Mouse (Mus musculus) myocyte (in vitro differentiated cells): ENCODE data around the gene Psmc3ip. TPM values are rescaled to one million over a fixed set of nuclear protein-coding genes. Genes with fewer than 3 reads are reported as not detected.
A peak's percentile ranks its signal among the peaks of the same experiment; 100 is the strongest.
"Not testable (repeated sequence)": the region's sequence is repeated elsewhere in the genome, so short reads cannot be mapped to it uniquely, and the experiment has no call there.

ENCODE experiments used
- H3K27me3 ChIP-seq: one replicate; pipeline ENCODE4 v1.6.1; 2011; ENCODE audit not compliant: control insufficient read depth, insufficient read depth, insufficient read length
- H3K36me3 ChIP-seq: one replicate; pipeline ENCODE4 v1.6.1; 2011; ENCODE audit not compliant: control insufficient read depth, insufficient read depth
- H3K4me2 ChIP-seq: one replicate; pipeline ENCODE4 v1.6.1; 2011; ENCODE audit warnings: low read depth, control low read depth
- H3K4me3 ChIP-seq: one replicate; pipeline ENCODE4 v1.5.1; 2011; ENCODE audit warnings: mild to moderate bottlenecking, control low read depth, moderate library complexity
- H3K79me2 ChIP-seq: one replicate; pipeline ENCODE4 v1.6.1; 2011; ENCODE audit not compliant: control insufficient read depth, insufficient read depth
- H3ac ChIP-seq: one replicate; pipeline ENCODE4 v1.6.1; 2011; ENCODE audit not compliant: control insufficient read depth, insufficient read length
- CEBPB ChIP-seq: IDR thresholded peaks from 2 replicates; pipeline ENCODE4 v1.6.1; 2011; ENCODE audit warnings: mild to moderate bottlenecking, moderate library complexity; ENCODE audit not compliant: poor library complexity, insufficient read depth, severe bottlenecking
- E2F4 ChIP-seq: IDR thresholded peaks from one replicate; pipeline ENCODE4 v1.6.1; 2011; ENCODE audit warnings: mild to moderate bottlenecking, control low read depth, moderate library complexity; ENCODE audit not compliant: insufficient read depth
- MAX ChIP-seq: IDR thresholded peaks from one replicate; pipeline ENCODE4 v1.6.1; 2011; ENCODE audit warnings: low read depth, mild to moderate bottlenecking, control low read depth
- MYOD1 ChIP-seq, 3 experiments: IDR thresholded peaks; one replicate each; pipeline ENCODE4 v1.6.1; 2011; ENCODE audit warnings: control low read depth in 2 of 3, low read depth in 2 of 3, mild to moderate bottlenecking in 2 of 3, moderate library complexity in 1 of 3; ENCODE audit not compliant: insufficient read length in 2 of 3, control insufficient read depth in 1 of 3
- MYOG ChIP-seq, 3 experiments: IDR thresholded peaks; one replicate each; pipeline ENCODE4 v1.6.1; 2011; ENCODE audit warnings: control low read depth in 2 of 3, low read depth in 2 of 3, mild to moderate bottlenecking in 2 of 3; ENCODE audit not compliant: insufficient read length in 2 of 3, control insufficient read depth in 1 of 3, insufficient read depth in 1 of 3
- POLR2A ChIP-seq: IDR thresholded peaks from one replicate; pipeline ENCODE4 v1.6.1; 2011; ENCODE audit warnings: low read depth, mild to moderate bottlenecking, control low read depth, moderate library complexity; ENCODE audit not compliant: insufficient read length
- POLR2AphosphoS2 ChIP-seq: IDR thresholded peaks from one replicate; pipeline ENCODE4 v1.6.1; 2011; ENCODE audit warnings: low read depth, control low read depth; ENCODE audit not compliant: insufficient read length
- REST ChIP-seq: IDR thresholded peaks from one replicate; pipeline ENCODE4 v1.6.1; 2011; ENCODE audit warnings: mild to moderate bottlenecking, control low read depth, moderate library complexity; ENCODE audit not compliant: insufficient read depth, insufficient read length
- SRF ChIP-seq: IDR thresholded peaks from one replicate; pipeline ENCODE4 v1.6.1; 2011; ENCODE audit warnings: low read depth; ENCODE audit not compliant: control insufficient read depth, insufficient read length
- TCF12 ChIP-seq: IDR thresholded peaks from one replicate; pipeline ENCODE4 v1.6.1; 2011; ENCODE audit warnings: mild to moderate bottlenecking, control low read depth; ENCODE audit not compliant: poor library complexity, insufficient read depth, severe bottlenecking
- TCF3 ChIP-seq: IDR thresholded peaks from one replicate; pipeline ENCODE4 v1.6.1; 2011; ENCODE audit warnings: low read depth, control low read depth; ENCODE audit not compliant: insufficient read length
- USF1 ChIP-seq: IDR thresholded peaks from one replicate; pipeline ENCODE4 v1.6.1; 2011; ENCODE audit warnings: low read depth, mild to moderate bottlenecking, control low read depth, moderate library complexity
- polyA plus RNA-seq: library from polyadenylated mRNA; unstranded; fragments of >200 nt; fragmentation: generic; extraction: Trizol; gene quantifications from one replicate; pipeline ENCODE4 v1.2.1, GENCODE M21; 2012; ENCODE audit warnings: missing spikeins

The Psmc3ip gene
- polyA plus RNA-seq, 1 experiment, result 7.1 TPM

DNA sequence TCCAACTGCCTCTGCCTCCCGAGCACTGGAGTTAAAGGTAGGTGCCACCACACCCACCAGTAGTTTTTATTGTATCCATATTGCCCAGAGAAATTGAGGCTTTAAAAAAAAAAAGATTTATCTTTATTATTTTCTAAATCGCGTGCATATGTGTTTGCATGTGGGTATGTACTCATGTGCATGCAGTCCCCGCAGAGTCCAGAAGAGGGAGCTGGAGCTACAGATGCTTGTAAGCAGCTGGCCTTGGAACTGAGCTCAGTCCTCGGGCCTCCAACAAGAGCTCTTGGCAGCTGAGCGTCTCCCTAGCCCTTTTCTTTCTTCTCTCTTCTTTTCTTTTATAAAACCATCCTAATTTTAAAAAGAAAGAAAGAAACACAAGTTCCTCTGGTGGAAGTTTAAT, 36.5 kb upstream of the Psmc3ip start:
- Histone ChIP-seq H3K79me2 (no peaks in the 10 kb centered on the region), H3K4me3 (no peak overlapping the region), H3K27me3 (no peaks in the 10 kb centered on the region), H3K4me2 (no peak overlapping the region), H3ac (no peak overlapping the region), H3K36me3 (peaks cover under 1% of the 10 kb centered on the region)
- no peak for TF ChIP-seq SRF
- no peak for TF ChIP-seq POLR2A
- no peak for TF ChIP-seq TCF3
- no peak for TF ChIP-seq MYOG (IDR thresholded peaks at IDR 0.05; ENCODE audit: control insufficient read depth in 1 of 3, insufficient read depth in 1 of 3, insufficient read length in 2 of 3, low read depth in 2 of 3)
- TF ChIP-seq CEBPB, result no peak
- TF ChIP-seq MAX, result no peak
- no peak for TF ChIP-seq E2F4
- no peak for TF ChIP-seq MYOD1 (IDR thresholded peaks at IDR 0.05; ENCODE audit: control insufficient read depth in 1 of 3, insufficient read length in 2 of 3, low read depth in 2 of 3)
- no peak for TF ChIP-seq USF1
- TF ChIP-seq REST, result no peak
- TF ChIP-seq POLR2AphosphoS2, result no peak
- TF ChIP-seq TCF12, result no peak

DNA sequence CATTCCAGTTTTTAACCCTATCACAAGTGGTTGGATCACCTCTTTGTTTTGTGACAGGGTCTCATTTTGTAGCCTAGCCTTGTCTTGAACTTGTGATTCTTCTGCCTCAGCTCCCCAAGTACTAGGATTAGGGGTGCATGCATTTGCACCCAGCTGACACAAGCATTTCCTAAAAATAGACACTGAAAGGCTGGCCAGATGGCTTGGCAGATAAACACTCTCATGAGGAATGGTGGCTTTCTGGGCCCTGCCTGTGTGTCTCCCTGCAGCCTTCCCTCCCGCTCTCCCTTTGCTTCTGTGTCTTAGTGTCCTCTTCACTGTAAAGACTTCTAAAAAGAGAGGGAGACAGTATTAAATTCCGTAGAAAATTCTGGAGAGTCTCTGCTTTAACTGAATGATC, 36.0 kb upstream of the Psmc3ip start:
- no peak for TF ChIP-seq MYOG (IDR thresholded peaks at IDR 0.05; ENCODE audit: control insufficient read depth in 1 of 3, insufficient read depth in 1 of 3, insufficient read length in 2 of 3, low read depth in 2 of 3)
- TF ChIP-seq MYOD1 (IDR thresholded peaks at IDR 0.05; ENCODE audit: control insufficient read depth in 1 of 3, insufficient read length in 2 of 3, low read depth in 2 of 3), result peak in 1 of 3 experiments; percentile 25
- Histone ChIP-seq H3K27me3 (no peaks in the 10 kb centered on the region), H3K79me2 (no peaks in the 10 kb centered on the region), H3K4me3 (no peak overlapping the region), H3K4me2 (peak overlapping the region; percentile 56), H3ac (no peak overlapping the region), H3K36me3 (peaks cover 3% of the 10 kb centered on the region)

DNA sequence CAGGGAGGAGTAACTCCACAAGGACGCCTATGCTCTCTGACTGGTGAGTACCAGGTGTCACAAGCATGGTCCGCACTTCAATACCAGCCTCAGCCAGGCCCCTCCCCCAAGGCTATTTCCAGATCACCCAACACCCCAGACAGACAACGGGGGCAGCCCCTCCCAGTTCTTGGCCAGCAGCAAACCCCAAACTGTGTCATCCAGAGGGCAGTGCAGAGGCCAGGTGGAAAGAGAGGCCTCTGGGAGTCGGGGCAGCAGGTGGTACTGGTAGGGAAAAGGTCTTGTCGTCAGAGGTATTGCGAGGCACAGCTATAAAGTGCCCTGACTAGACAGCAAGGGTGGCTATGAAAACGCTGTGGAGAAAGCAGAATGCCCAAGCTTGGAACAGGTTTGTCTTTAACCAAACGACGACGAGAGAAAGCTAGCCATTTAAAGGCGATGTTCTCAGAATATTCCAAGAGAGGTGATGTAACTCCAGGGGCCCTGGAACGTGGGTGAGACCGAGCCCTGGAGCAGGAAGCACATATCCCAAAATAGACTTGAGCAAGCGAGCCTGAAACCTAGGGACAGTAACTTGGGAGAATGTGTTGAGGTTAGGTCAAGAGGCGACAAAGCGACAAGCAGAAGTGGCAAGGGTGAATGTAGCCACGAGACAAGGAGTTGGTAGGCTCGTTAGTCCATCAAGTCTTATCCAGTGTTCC, 35.0 kb upstream of the Psmc3ip start:
- Histone ChIP-seq H3K4me2 (peak overlapping the region; percentile 56), H3K36me3 (peaks cover 3% of the 10 kb centered on the region), H3K4me3 (no peak overlapping the region), H3K79me2 (no peaks in the 10 kb centered on the region), H3ac (no peak overlapping the region), H3K27me3 (no peaks in the 10 kb centered on the region)
- TF ChIP-seq E2F4 (no peak), MYOD1 (IDR thresholded peaks at IDR 0.05; ENCODE audit: control insufficient read depth in 1 of 3, insufficient read length in 2 of 3, low read depth in 2 of 3) (peak in 2 of 3 experiments; percentile 38 to 76), MYOG (IDR thresholded peaks at IDR 0.05; ENCODE audit: control insufficient read depth in 1 of 3, insufficient read depth in 1 of 3, insufficient read length in 2 of 3, low read depth in 2 of 3) (peak in 2 of 3 experiments; percentile 2 to 75)

DNA sequence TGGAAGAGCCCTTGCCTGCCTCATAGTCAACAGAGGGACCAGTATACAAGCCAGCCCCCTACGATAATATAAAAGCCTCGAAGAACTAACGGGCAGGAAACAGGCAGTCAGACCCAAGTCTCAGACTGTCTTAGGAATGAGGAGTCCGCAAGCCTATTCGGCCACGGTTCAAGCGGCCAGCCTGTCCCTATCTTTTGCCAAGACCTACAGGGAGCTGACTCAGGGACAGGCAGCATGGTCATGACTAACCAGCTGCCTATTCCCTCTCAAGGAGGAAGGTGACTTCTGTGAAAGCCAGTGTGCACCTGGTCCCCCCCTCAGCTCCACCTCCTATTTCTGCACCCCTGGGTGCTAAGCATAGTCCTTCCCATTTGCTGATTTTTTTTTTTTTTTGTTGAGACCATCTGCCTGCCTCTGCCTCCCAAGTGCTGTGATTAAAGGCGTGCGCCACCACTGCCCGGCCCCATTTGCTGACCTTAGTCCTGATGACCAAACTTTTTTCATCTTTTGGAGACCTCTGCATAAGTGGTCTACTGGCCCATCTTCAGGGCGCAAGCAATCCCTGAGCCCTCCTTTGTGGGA, 33.9 kb upstream of the Psmc3ip start:
- H3K27me3 ChIP-seq, result no peaks in the 10 kb centered on the region
- peak overlapping the region; percentile 34 for H3K4me2 ChIP-seq
- no peak overlapping the region for H3ac ChIP-seq
- H3K36me3 ChIP-seq, result peaks cover 3% of the 10 kb centered on the region
- TF ChIP-seq TCF12 (no peak), POLR2A (no peak), TCF3 (no peak), MYOD1 (IDR thresholded peaks at IDR 0.05; ENCODE audit: control insufficient read depth in 1 of 3, insufficient read length in 2 of 3, low read depth in 2 of 3) (no peak), CEBPB (no peak), SRF (no peak), E2F4 (no peak), MYOG (IDR thresholded peaks at IDR 0.05; ENCODE audit: control insufficient read depth in 1 of 3, insufficient read depth in 1 of 3, insufficient read length in 2 of 3, low read depth in 2 of 3) (no peak), USF1 (no peak), POLR2AphosphoS2 (no peak), REST (no peak)
- H3K4me3 ChIP-seq, result no peak overlapping the region
- H3K79me2 ChIP-seq, result no peaks in the 10 kb centered on the region

DNA sequence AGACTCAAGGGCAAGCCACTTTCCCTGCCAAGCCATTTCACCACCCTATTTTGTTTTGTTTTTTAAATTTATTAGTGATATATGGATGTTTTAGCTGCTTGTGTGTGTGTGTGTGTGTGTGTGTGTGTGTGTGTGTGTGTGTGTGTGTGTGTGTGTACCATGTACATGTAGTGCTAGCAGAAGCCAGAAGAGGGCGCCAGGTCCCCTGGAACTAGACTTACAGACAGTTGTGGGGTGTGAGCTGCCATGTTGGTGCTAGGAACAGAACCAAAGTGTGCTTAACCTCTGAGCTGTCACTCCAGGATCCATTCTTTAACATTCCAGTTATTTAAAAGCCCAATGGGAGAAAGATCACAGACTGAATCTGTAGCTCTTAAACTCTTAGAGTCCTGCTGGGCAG, 31.8 kb upstream of the Psmc3ip start:
- no peak overlapping the region for H3K4me3 ChIP-seq
- H3ac ChIP-seq, result no peak overlapping the region
- H3K36me3 ChIP-seq, result peaks cover 11% of the 10 kb centered on the region
- no peak overlapping the region for H3K4me2 ChIP-seq
- TF ChIP-seq MYOD1 (IDR thresholded peaks at IDR 0.05; ENCODE audit: control insufficient read depth in 1 of 3, insufficient read length in 2 of 3, low read depth in 2 of 3) (no peak), TCF12 (no peak), MYOG (IDR thresholded peaks at IDR 0.05; ENCODE audit: control insufficient read depth in 1 of 3, insufficient read depth in 1 of 3, insufficient read length in 2 of 3, low read depth in 2 of 3) (no peak), CEBPB (no peak), SRF (no peak), E2F4 (no peak), POLR2AphosphoS2 (no peak), MAX (no peak), REST (no peak), POLR2A (no peak), TCF3 (no peak), USF1 (no peak)
- no peaks in the 10 kb centered on the region for H3K79me2 ChIP-seq
- no peaks in the 10 kb centered on the region for H3K27me3 ChIP-seq

DNA sequence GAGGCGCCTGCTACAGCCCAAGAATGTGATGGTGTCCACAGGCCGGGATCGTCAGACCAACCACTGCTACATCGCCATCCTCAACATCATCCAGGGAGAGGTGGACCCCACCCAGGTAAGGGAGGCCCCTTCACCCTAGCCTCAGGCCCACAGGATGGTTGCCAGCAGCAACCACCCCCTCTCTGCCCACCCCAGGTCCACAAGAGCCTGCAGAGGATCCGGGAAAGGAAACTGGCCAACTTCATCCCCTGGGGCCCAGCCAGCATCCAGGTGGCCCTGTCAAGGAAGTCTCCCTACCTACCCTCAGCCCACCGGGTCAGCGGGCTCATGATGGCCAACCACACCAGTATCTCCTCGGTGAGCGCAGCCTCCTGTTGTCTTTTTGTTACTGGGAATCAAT, 29.8 kb upstream of the Psmc3ip start:
- H3K4me2 ChIP-seq, H3ac ChIP-seq, H3K4me3 ChIP-seq, H3K27me3 ChIP-seq: not testable (repeated sequence)
- Histone ChIP-seq H3K36me3 (peaks cover 11% of the 10 kb centered on the region), H3K79me2 (peaks cover 11% of the 10 kb centered on the region)

DNA sequence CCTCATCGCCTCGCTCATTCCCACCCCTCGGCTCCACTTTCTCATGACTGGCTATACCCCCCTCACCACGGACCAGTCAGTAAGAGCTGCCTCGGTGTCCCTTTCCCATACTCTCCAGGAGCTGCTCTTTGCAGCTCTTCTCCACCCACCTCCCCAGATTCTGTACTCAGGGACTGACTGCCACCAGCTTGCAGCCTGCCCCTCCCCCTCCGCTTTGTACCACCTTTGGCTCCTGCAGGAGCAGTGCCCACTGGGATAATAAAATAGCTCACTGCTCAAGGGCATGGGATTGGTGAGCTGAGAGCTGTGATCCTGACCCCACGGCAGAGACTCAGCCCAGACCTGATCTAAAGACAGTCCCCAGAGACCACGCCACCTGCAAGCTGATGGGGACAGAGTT, 29.3 kb upstream of the Psmc3ip start:
- H3K36me3 ChIP-seq, result peaks cover 11% of the 10 kb centered on the region
- H3K27me3 ChIP-seq, result not testable (repeated sequence)

More for the DNA sequence above, 29.3 kb upstream of the Psmc3ip start:
- peaks cover 11% of the 10 kb centered on the region for H3K79me2 ChIP-seq
- not testable (repeated sequence) for H3ac ChIP-seq, H3K4me3 ChIP-seq, H3K4me2 ChIP-seq
